Mouse (Mus musculus) stomach, embryonic 16.5 days (tissue): ENCODE results near the gene H2-Q6. TPM values are rescaled to one million over a fixed set of nuclear protein-coding genes. Genes with fewer than 3 reads are reported as not detected.
"Not testable (repeated sequence)": the region's sequence is repeated elsewhere in the genome, so short reads cannot be mapped to it uniquely, and the experiment has no call there.

ENCODE experiments used
- ATAC-seq: fragments of 200-750 bp; cut with Nextera tagmentation; 2 replicates; pipeline ENCODE4 v1.8.0; 2017; ENCODE audit warnings: moderate number of reproducible peaks, moderate TSS enrichment; ENCODE audit not compliant: insufficient read depth, low FRiP score
- H3K27ac ChIP-seq: fragments of 300-500 bp; sonication (generic); 2 replicates; pipeline ENCODE4 v1.5.1; 2014; ENCODE audit warnings: low read length
- H3K27me3 ChIP-seq: fragments of 300-500 bp; sonication (generic); 2 replicates; pipeline ENCODE4 v1.6.1; 2014; ENCODE audit warnings: low read length, control low read depth, mixed read lengths; ENCODE audit not compliant: control insufficient read depth, insufficient read depth
- H3K36me3 ChIP-seq: fragments of 300-500 bp; sonication (generic); 2 replicates; pipeline ENCODE4 v1.6.1; 2014; ENCODE audit warnings: low read length; ENCODE audit not compliant: control insufficient read depth, insufficient read depth
- H3K4me1 ChIP-seq: fragments of 300-500 bp; sonication (generic); 2 replicates; pipeline ENCODE4 v1.6.1; 2014; ENCODE audit warnings: low read length, control low read depth, mixed read lengths; ENCODE audit not compliant: control insufficient read depth, insufficient read depth
- H3K4me2 ChIP-seq: fragments of 300-500 bp; sonication (generic); 2 replicates; pipeline ENCODE4 v1.6.1; 2014; ENCODE audit warnings: low read depth, low read length, mixed read lengths
- H3K4me3 ChIP-seq: fragments of 300-500 bp; sonication (generic); replicated peaks from 2 replicates; pipeline ENCODE4 v1.5.1; 2014; ENCODE audit warnings: mild to moderate bottlenecking, low read length
- H3K9ac ChIP-seq: fragments of 300-500 bp; sonication (generic); 2 replicates; pipeline ENCODE4 v1.6.1; 2014; ENCODE audit warnings: low read length
- H3K9me3 ChIP-seq: fragments of 300-500 bp; sonication (generic); replicated peaks from 2 replicates; pipeline ENCODE4 v1.6.1; 2016; ENCODE audit warnings: low read length, control low read depth; ENCODE audit not compliant: control insufficient read depth
- WGBS: fragments of 180-500 bp; shearing (Covaris S2); extraction: QIAGEN DNeasy Blood & Tissue Kit; methylation state at CpG from one replicate; pipeline ENCODE4 v1.1.7; 2014; 5-methylcytosine and 5-hydroxymethylcytosine counted together
- polyA plus RNA-seq: library from polyadenylated mRNA; unstranded; fragments of >200 nt; fragmentation: Nextera tagmentation; extraction: Ambion mirVana; gene quantifications from 2 replicates; pipeline ENCODE4 v1.2.1, GENCODE M21; 2015

Gene H2-Q6
- polyA plus RNA-seq, 1 experiment from 2014 or later = 1.1 TPM

- H3K4me1 ChIP-seq, H3K36me3 ChIP-seq, H3K9me3 ChIP-seq, ATAC-seq, H3K27me3 ChIP-seq, H3K4me3 ChIP-seq, H3K4me2 ChIP-seq, H3K9ac ChIP-seq, H3K27ac ChIP-seq: not testable (repeated sequence)
- 60% methylated on average over 3 of the region's 10 CpGs for WGBS
Measured at GRCm38 (mm10) chr17:35415273-35416129, 9.1 kb upstream of the H2-Q6 start.

- Histone ChIP-seq H3K27me3 (no peaks in the 10 kb centered on the region), H3K27ac (no peak overlapping the region), H3K4me1 (no peaks in the 10 kb centered on the region), H3K36me3 (no peaks in the 10 kb centered on the region), H3K9me3 (no peaks in the 10 kb centered on the region), H3K4me3 (no peak overlapping the region), H3K4me2 (no peak overlapping the region), H3K9ac (no peak overlapping the region)
- WGBS = 60% methylated on average over 7 of the region's 7 CpGs
- ATAC-seq = no peak
Measured at GRCm38 (mm10) chr17:35418772-35419171, 5.9 kb upstream of the H2-Q6 start.

GRCm38 (mm10) chr17:35419564-35419963, 5.1 kb upstream of the H2-Q6 start:
- H3K4me2 ChIP-seq, H3K27ac ChIP-seq, H3K9me3 ChIP-seq, H3K9ac ChIP-seq, H3K4me3 ChIP-seq, H3K36me3 ChIP-seq, H3K4me1 ChIP-seq, H3K27me3 ChIP-seq: not testable (repeated sequence)
- WGBS = 50% methylated on average over 4 of the region's 4 CpGs
- ATAC-seq = 0 out of 2 replicates have a peak, but pooled peaks have one; percentile 14

GRCm38 (mm10) chr17:35420206-35420810, 4.3 kb upstream of the H2-Q6 start:
- H3K4me3 ChIP-seq, H3K27ac ChIP-seq, H3K27me3 ChIP-seq, H3K9me3 ChIP-seq, H3K36me3 ChIP-seq, ATAC-seq, H3K4me1 ChIP-seq, H3K9ac ChIP-seq, H3K4me2 ChIP-seq: not testable (repeated sequence)
- WGBS = 14% methylated on average over 11 of the region's 11 CpGs

- H3K36me3 ChIP-seq, H3K4me1 ChIP-seq: not testable (repeated sequence)
- WGBS = 90% methylated on average over 4 of the region's 4 CpGs
Measured at GRCm38 (mm10) chr17:35421331-35421730, 3.3 kb upstream of the H2-Q6 start.

GRCm38 (mm10) chr17:35422360-35422759, 2.3 kb upstream of the H2-Q6 start:
- 89% methylated on average over 5 of the region's 5 CpGs for WGBS
- H3K4me2 ChIP-seq, H3K27ac ChIP-seq, H3K9me3 ChIP-seq, H3K9ac ChIP-seq, ATAC-seq, H3K4me3 ChIP-seq, H3K36me3 ChIP-seq, H3K27me3 ChIP-seq, H3K4me1 ChIP-seq: not testable (repeated sequence)

More at GRCm38 (mm10) chr17:35421331-35421730, 3.3 kb upstream of the H2-Q6 start:
- H3K9ac ChIP-seq, H3K27ac ChIP-seq, ATAC-seq, H3K27me3 ChIP-seq, H3K9me3 ChIP-seq, H3K4me2 ChIP-seq, H3K4me3 ChIP-seq: not testable (repeated sequence)

GRCm38 (mm10) chr17:35423131-35423810, 1.4 kb upstream of the H2-Q6 start:
- H3K9me3 ChIP-seq, H3K27ac ChIP-seq, H3K4me3 ChIP-seq, H3K4me2 ChIP-seq, H3K36me3 ChIP-seq, H3K27me3 ChIP-seq, ATAC-seq, H3K9ac ChIP-seq, H3K4me1 ChIP-seq: not testable (repeated sequence)
- 63% methylated on average over 3 of the region's 3 CpGs for WGBS

- not testable (repeated sequence) for H3K9ac ChIP-seq, H3K4me3 ChIP-seq, H3K36me3 ChIP-seq, H3K4me2 ChIP-seq, H3K27ac ChIP-seq, H3K27me3 ChIP-seq, ATAC-seq, H3K9me3 ChIP-seq, H3K4me1 ChIP-seq
- WGBS = 77% methylated on average over 3 of the region's 3 CpGs
Measured at GRCm38 (mm10) chr17:35424106-35424505, 544 bp upstream of the H2-Q6 start.

GRCm38 (mm10) chr17:35425474-35425873, 824 bp downstream of the H2-Q6 start:
- H3K4me1 ChIP-seq, H3K36me3 ChIP-seq, H3K27ac ChIP-seq, H3K9me3 ChIP-seq, H3K27me3 ChIP-seq, H3K9ac ChIP-seq, ATAC-seq: not testable (repeated sequence)
- Histone ChIP-seq H3K4me2 (peak overlapping the region; percentile 61), H3K4me3 (peak overlapping the region; percentile 37)
- WGBS = 14% methylated on average over 28 of the region's 28 CpGs
